Mouse (Mus musculus) midbrain, embryonic 14.5 days (tissue): ENCODE data around the gene Abhd16b. TPM values are rescaled to one million over a fixed set of nuclear protein-coding genes. Genes with fewer than 3 reads are reported as not detected.
A peak's percentile ranks its signal among the peaks of the same experiment; 100 is the strongest.

ENCODE experiments used
- ATAC-seq: fragments of 200-750 bp; cut with Nextera tagmentation; 2 replicates; pipeline ENCODE4 v1.8.0; 2017; ENCODE audit warnings: moderate number of reproducible peaks, moderate library complexity; ENCODE audit not compliant: low FRiP score, low TSS enrichment
- DNase-seq: peaks from one replicate; pipeline ENCODE4 v3.0.0-alpha.2; 2015
- H3K27ac ChIP-seq: fragments of 300-500 bp; sonication (generic); replicated peaks from 2 replicates; pipeline ENCODE4 v1.5.1; 2014; ENCODE audit warnings: mild to moderate bottlenecking, low read depth, low read length, moderate library complexity
- H3K27me3 ChIP-seq: fragments of 300-500 bp; sonication (generic); 2 replicates; pipeline ENCODE4 v1.6.1; 2014; ENCODE audit warnings: low read length, control low read depth, mixed read lengths; ENCODE audit not compliant: control insufficient read depth, insufficient read depth
- H3K36me3 ChIP-seq: fragments of 300-500 bp; sonication (generic); 2 replicates; pipeline ENCODE4 v1.6.1; 2014; ENCODE audit warnings: low read length, control low read depth; ENCODE audit not compliant: control insufficient read depth, insufficient read depth
- H3K4me1 ChIP-seq: fragments of 300-500 bp; sonication (generic); 2 replicates; pipeline ENCODE4 v1.6.1; 2014; ENCODE audit warnings: mild to moderate bottlenecking, antibody characterized with exemption, low read length, control low read depth; ENCODE audit not compliant: control insufficient read depth, insufficient read depth
- H3K4me2 ChIP-seq: fragments of 300-500 bp; sonication (generic); 2 replicates; pipeline ENCODE4 v1.6.1; 2014; ENCODE audit warnings: mild to moderate bottlenecking, low read length, moderate library complexity
- H3K4me3 ChIP-seq: fragments of 300-500 bp; sonication (generic); replicated peaks from 2 replicates; pipeline ENCODE4 v1.5.1; 2014; ENCODE audit warnings: low read depth, low read length
- H3K9ac ChIP-seq: fragments of 300-500 bp; sonication (generic); replicated peaks from 2 replicates; pipeline ENCODE4 v1.6.1; 2014; ENCODE audit warnings: mild to moderate bottlenecking, low read length, moderate library complexity
- H3K9me3 ChIP-seq: fragments of 300-500 bp; sonication (generic); 2 replicates; pipeline ENCODE4 v1.6.1; 2016; ENCODE audit warnings: low read length, control low read depth, mixed read lengths; ENCODE audit not compliant: control insufficient read depth
- WGBS: fragments of 180-500 bp; shearing (Covaris S2); extraction: QIAGEN DNeasy Blood & Tissue Kit; methylation state at CpG from one replicate; pipeline ENCODE4 v1.1.7; 2014; 5-methylcytosine and 5-hydroxymethylcytosine counted together
- polyA plus RNA-seq: library from polyadenylated mRNA; unstranded; fragments of >200 nt; fragmentation: Nextera tagmentation; extraction: Ambion mirVana; gene quantifications from 2 replicates; pipeline ENCODE4 v1.2.1, GENCODE M21; 2014

Gene Abhd16b
- polyA plus RNA-seq, 1 experiment from 2014 or later, result 0.12 TPM

- Histone ChIP-seq H3K9ac (peak overlapping the region; percentile 93), H3K27ac (no peak overlapping the region; the same call in 1 of the 2 replicates), H3K9me3 (no peaks in the 10 kb centered on the region), H3K4me2 (peak overlapping the region; percentile 91), H3K36me3 (no peaks in the 10 kb centered on the region), H3K4me1 (peaks cover 10% of the 10 kb centered on the region; the same call in 1 of the 2 replicates), H3K27me3 (peaks cover 7% of the 10 kb centered on the region; the same call in 1 of the 2 replicates), H3K4me3 (peak overlapping the region; percentile 98)
- ATAC-seq (peak; percentile 62; the same call in 1 of the 2 replicates), DNase-seq (peak; percentile 34)
- under 1% methylated on average over 71 of the region's 71 CpGs for WGBS
These were observed 33.1 kb upstream of the Abhd16b start for GRCm38 (mm10) chr2:181459673-181460621.

- no peaks in the 10 kb centered on the region for H3K36me3 ChIP-seq
- peaks cover 10% of the 10 kb centered on the region; the same call in 1 of the 2 replicates for H3K4me1 ChIP-seq
- no peak overlapping the region for H3K27ac ChIP-seq
- ATAC-seq, result no peak
- peaks cover 7% of the 10 kb centered on the region; the same call in 1 of the 2 replicates for H3K27me3 ChIP-seq
- H3K4me2 ChIP-seq, result no peak overlapping the region
- H3K9ac ChIP-seq, result no peak overlapping the region
- DNase-seq, result no peak
- no peaks in the 10 kb centered on the region for H3K9me3 ChIP-seq
- 88% methylated on average over 1 of the region's 1 CpGs for WGBS
- no peak overlapping the region for H3K4me3 ChIP-seq
These were observed 31.4 kb upstream of the Abhd16b start for GRCm38 (mm10) chr2:181461536-181462100.

- peaks cover 7% of the 10 kb centered on the region; the same call in 1 of the 2 replicates for H3K4me1 ChIP-seq
- no peaks in the 10 kb centered on the region for H3K36me3 ChIP-seq
- no peak overlapping the region for H3K4me3 ChIP-seq
- no peak overlapping the region for H3K4me2 ChIP-seq
- 71% methylated on average over 1 of the region's 1 CpGs for WGBS
- DNase-seq, result no peak
- no peak overlapping the region for H3K27ac ChIP-seq
- no peak for ATAC-seq
- H3K9ac ChIP-seq, result no peak overlapping the region
- no peaks in the 10 kb centered on the region for H3K9me3 ChIP-seq
- H3K27me3 ChIP-seq, result peaks cover 7% of the 10 kb centered on the region; the same call in 1 of the 2 replicates
These were observed 30.4 kb upstream of the Abhd16b start for GRCm38 (mm10) chr2:181462604-181463003.

GRCm38 (mm10) chr2:181463008-181463738 lies 29.8 kb upstream of the Abhd16b start:
- no peak overlapping the region for H3K9ac ChIP-seq
- H3K9me3 ChIP-seq, result no peaks in the 10 kb centered on the region
- DNase-seq (peak; percentile 47), ATAC-seq (no peak)
- no peak overlapping the region for H3K4me3 ChIP-seq
- H3K36me3 ChIP-seq, result no peaks in the 10 kb centered on the region
- 0 out of 2 replicates have a peak, but pooled peaks cover 2% of the 10 kb centered on the region for H3K4me1 ChIP-seq
- peaks cover 7% of the 10 kb centered on the region; the same call in 1 of the 2 replicates for H3K27me3 ChIP-seq
- no peak overlapping the region for H3K4me2 ChIP-seq
- 47% methylated on average over 7 of the region's 7 CpGs for WGBS
- H3K27ac ChIP-seq, result no peak overlapping the region

GRCm38 (mm10) chr2:181465423-181465822 lies 27.6 kb upstream of the Abhd16b start:
- H3K4me1 ChIP-seq, result no peaks in the 10 kb centered on the region
- H3K9me3 ChIP-seq, result no peaks in the 10 kb centered on the region
- H3K27ac ChIP-seq, result no peak overlapping the region
- DNase-seq (no peak), ATAC-seq (no peak)
- no peak overlapping the region for H3K4me2 ChIP-seq
- no peaks in the 10 kb centered on the region for H3K36me3 ChIP-seq
- WGBS, result 52% methylated on average over 3 of the region's 3 CpGs
- H3K27me3 ChIP-seq, result peaks cover 4% of the 10 kb centered on the region; the same call in 1 of the 2 replicates
- H3K4me3 ChIP-seq, result no peak overlapping the region
- H3K9ac ChIP-seq, result no peak overlapping the region

- H3K4me1 ChIP-seq, result no peaks in the 10 kb centered on the region
- no peaks in the 10 kb centered on the region for H3K27me3 ChIP-seq
- 70% methylated on average over 2 of the region's 2 CpGs for WGBS
- no peaks in the 10 kb centered on the region for H3K36me3 ChIP-seq
- H3K4me2 ChIP-seq, result no peak overlapping the region
- H3K9me3 ChIP-seq, result no peaks in the 10 kb centered on the region
- DNase-seq, result no peak
- no peak overlapping the region for H3K4me3 ChIP-seq
- ATAC-seq, result no peak
- no peak overlapping the region for H3K27ac ChIP-seq
- no peak overlapping the region for H3K9ac ChIP-seq
These were observed 22.7 kb upstream of the Abhd16b start for GRCm38 (mm10) chr2:181470285-181470684.

GRCm38 (mm10) chr2:181471246-181471645 lies 21.8 kb upstream of the Abhd16b start:
- Histone ChIP-seq H3K36me3 (no peaks in the 10 kb centered on the region), H3K4me3 (no peak overlapping the region), H3K4me1 (no peaks in the 10 kb centered on the region), H3K9ac (no peak overlapping the region), H3K9me3 (no peaks in the 10 kb centered on the region), H3K4me2 (no peak overlapping the region), H3K27ac (no peak overlapping the region), H3K27me3 (no peaks in the 10 kb centered on the region)
- 60% methylated on average over 5 of the region's 5 CpGs for WGBS
- ATAC-seq, result no peak
- DNase-seq, result no peak

GRCm38 (mm10) chr2:181472256-181472827 lies 20.7 kb upstream of the Abhd16b start:
- ATAC-seq, result no peak
- no peak overlapping the region for H3K9ac ChIP-seq
- no peak for DNase-seq
- H3K4me3 ChIP-seq, result no peak overlapping the region
- H3K27me3 ChIP-seq, result no peaks in the 10 kb centered on the region
- whole genome bisulfite sequencing, result 82% methylated on average over 1 of the region's 1 CpGs
- H3K4me2 ChIP-seq, result no peak overlapping the region
- H3K36me3 ChIP-seq, result no peaks in the 10 kb centered on the region
- no peak overlapping the region for H3K27ac ChIP-seq
- no peaks in the 10 kb centered on the region for H3K4me1 ChIP-seq
- no peaks in the 10 kb centered on the region for H3K9me3 ChIP-seq
